Mouse (Mus musculus): Measurements from ENCODE around the gene Rbm47. TPM values are rescaled to one million over a fixed set of nuclear protein-coding genes. Genes with fewer than 3 reads are reported as not detected.
A peak's percentile ranks its signal among the peaks of the same experiment; 100 is the strongest.

Rbm47 gene
- polyA plus RNA-seq, 1 experiment from 2014 or later: 41.5 TPM

DNA sequence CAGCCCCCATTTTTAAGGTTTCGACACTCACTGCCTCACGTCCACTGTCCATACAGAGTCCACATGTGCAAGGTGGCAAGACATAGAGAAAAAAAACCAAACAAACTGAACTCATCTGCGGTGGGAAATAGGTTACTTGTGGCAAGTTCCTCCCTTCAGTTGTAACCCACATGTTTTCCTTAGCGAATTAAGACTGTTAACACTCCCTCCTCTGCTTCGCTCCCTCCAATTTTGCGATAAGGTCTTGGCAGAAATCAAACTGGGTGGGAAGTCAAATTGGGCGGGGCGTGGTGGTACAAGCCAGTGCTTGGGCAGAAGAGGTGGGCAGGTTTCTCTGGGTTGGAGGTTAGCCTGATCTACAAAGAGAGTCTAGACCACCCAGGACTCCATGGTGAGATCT is 101.2 kb downstream of the Rbm47 start:
- no peak overlapping the region for H3K4me2 ChIP-seq (replicated peaks; ENCODE audit: low read depth, low read length)
- H3K36me3 ChIP-seq (ENCODE audit: insufficient read depth, low read length): no peaks in the 10 kb centered on the region
- no peak for ATAC-seq
- DNase-seq (ENCODE audit: low spot score): no peak
- no peaks in the 10 kb centered on the region for H3K27me3 ChIP-seq (replicated peaks; ENCODE audit: insufficient read depth, low read length)
- no peaks in the 10 kb centered on the region for H3K9me3 ChIP-seq (ENCODE audit: low read length)
- H3K27ac ChIP-seq (ENCODE audit: low read length): no peak overlapping the region
- no peak overlapping the region for H3K9ac ChIP-seq (replicated peaks; ENCODE audit: low read depth)
- WGBS: 67% methylated on average over 8 of the region's 8 CpGs
- TF ChIP-seq EP300 (IDR thresholded peaks at IDR 0.05) (no peak), CTCF (IDR thresholded peaks at IDR 0.05) (no peak)
- H3K4me1 ChIP-seq (ENCODE audit: insufficient read depth, low read depth, low read length): peaks cover 3% of the 10 kb centered on the region; the same call in 1 of the 2 replicates
- H3K4me3 ChIP-seq (ENCODE audit: low read depth, low read length): no peak overlapping the region

- no peak overlapping the region for H3K27ac ChIP-seq (ENCODE audit: low read length)
- H3K36me3 ChIP-seq (ENCODE audit: insufficient read depth, low read length): no peaks in the 10 kb centered on the region
- DNase-seq (ENCODE audit: low spot score) (no peak), ATAC-seq (no peak)
- no peak overlapping the region for H3K9ac ChIP-seq (replicated peaks; ENCODE audit: low read depth)
- no peak overlapping the region for H3K4me3 ChIP-seq (ENCODE audit: low read depth, low read length)
- H3K4me1 ChIP-seq (ENCODE audit: insufficient read depth, low read depth, low read length): peaks cover 3% of the 10 kb centered on the region; the same call in 1 of the 2 replicates
- no peaks in the 10 kb centered on the region for H3K9me3 ChIP-seq (ENCODE audit: low read length)
- H3K4me2 ChIP-seq (replicated peaks; ENCODE audit: low read depth, low read length): peak overlapping the region; percentile 72; the same call in 1 of the 2 replicates
- H3K27me3 ChIP-seq (replicated peaks; ENCODE audit: insufficient read depth, low read length): no peaks in the 10 kb centered on the region
- WGBS: 47% methylated on average over 2 of the region's 2 CpGs
- TF ChIP-seq CTCF (IDR thresholded peaks at IDR 0.05) (no peak), EP300 (IDR thresholded peaks at IDR 0.05) (no peak)
Measured at GRCm38 (mm10) chr5:66070350-66070749, 102.6 kb downstream of the Rbm47 start.

GRCm38 (mm10) chr5:66069470-66070144 is 103.3 kb downstream of the Rbm47 start:
- TF ChIP-seq CTCF (IDR thresholded peaks at IDR 0.05) (no peak), EP300 (IDR thresholded peaks at IDR 0.05) (no peak)
- peaks cover 3% of the 10 kb centered on the region; the same call in 1 of the 2 replicates for H3K4me1 ChIP-seq (ENCODE audit: insufficient read depth, low read depth, low read length)
- H3K9me3 ChIP-seq (ENCODE audit: low read length): no peaks in the 10 kb centered on the region
- no peaks in the 10 kb centered on the region for H3K36me3 ChIP-seq (ENCODE audit: insufficient read depth, low read length)
- H3K27me3 ChIP-seq (replicated peaks; ENCODE audit: insufficient read depth, low read length): no peaks in the 10 kb centered on the region
- H3K9ac ChIP-seq (replicated peaks; ENCODE audit: low read depth): peak overlapping the region; percentile 16; the same call in 1 of the 2 replicates
- peak overlapping the region; percentile 39 for H3K4me3 ChIP-seq (ENCODE audit: low read depth, low read length)
- H3K27ac ChIP-seq (ENCODE audit: low read length): 0 out of 2 replicates have a peak overlapping the region, but pooled peaks have one; percentile 38
- DNase-seq (ENCODE audit: low spot score) (peak; percentile 87), ATAC-seq (peak; percentile 93)
- 3% methylated on average over 27 of the region's 27 CpGs for WGBS
- H3K4me2 ChIP-seq (replicated peaks; ENCODE audit: low read depth, low read length): peak overlapping the region; percentile 72

DNA sequence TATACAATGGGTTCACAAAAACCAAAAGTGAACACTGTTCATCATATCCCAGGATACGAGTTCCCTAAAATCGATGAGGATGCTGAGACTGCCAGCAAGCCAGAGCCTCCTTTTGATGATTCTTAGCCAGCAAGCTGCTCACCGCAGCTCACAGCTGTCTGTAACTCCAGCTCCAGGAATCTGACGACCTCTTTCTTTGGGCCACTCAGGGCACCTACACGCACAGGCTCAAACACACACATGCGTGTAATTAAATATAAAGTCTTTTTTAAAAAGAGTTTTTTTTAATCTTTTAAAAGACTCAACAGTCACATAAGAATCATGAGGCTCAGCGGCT is 103.8 kb downstream of the Rbm47 start:
- no peaks in the 10 kb centered on the region for H3K36me3 ChIP-seq (ENCODE audit: insufficient read depth, low read length)
- H3K4me3 ChIP-seq (ENCODE audit: low read depth, low read length): peak overlapping the region; percentile 39; the same call in 1 of the 2 replicates
- H3K9ac ChIP-seq (replicated peaks; ENCODE audit: low read depth): no peak overlapping the region
- DNase-seq (ENCODE audit: low spot score) (no peak), ATAC-seq (no peak)
- peak overlapping the region; percentile 72; the same call in 1 of the 2 replicates for H3K4me2 ChIP-seq (replicated peaks; ENCODE audit: low read depth, low read length)
- no peak for TF ChIP-seq CTCF (IDR thresholded peaks at IDR 0.05)
- no peak for TF ChIP-seq EP300 (IDR thresholded peaks at IDR 0.05)
- WGBS: 44% methylated on average over 7 of the region's 7 CpGs
- H3K4me1 ChIP-seq (ENCODE audit: insufficient read depth, low read depth, low read length): peaks cover 3% of the 10 kb centered on the region; the same call in 1 of the 2 replicates
- no peaks in the 10 kb centered on the region for H3K27me3 ChIP-seq (replicated peaks; ENCODE audit: insufficient read depth, low read length)
- H3K27ac ChIP-seq (ENCODE audit: low read length): no peak overlapping the region
- H3K9me3 ChIP-seq (ENCODE audit: low read length): no peaks in the 10 kb centered on the region

- H3K27ac ChIP-seq (ENCODE audit: low read length): no peak overlapping the region
- H3K4me2 ChIP-seq (replicated peaks; ENCODE audit: low read depth, low read length): no peak overlapping the region
- H3K9me3 ChIP-seq (ENCODE audit: low read length): no peaks in the 10 kb centered on the region
- no peaks in the 10 kb centered on the region for H3K27me3 ChIP-seq (replicated peaks; ENCODE audit: insufficient read depth, low read length)
- H3K36me3 ChIP-seq (ENCODE audit: insufficient read depth, low read length): no peaks in the 10 kb centered on the region
- H3K4me1 ChIP-seq (ENCODE audit: insufficient read depth, low read depth, low read length): peaks cover 3% of the 10 kb centered on the region; the same call in 1 of the 2 replicates
- 82% methylated on average over 12 of the region's 12 CpGs for WGBS
- DNase-seq (ENCODE audit: low spot score) (no peak), ATAC-seq (no peak)
- TF ChIP-seq EP300 (IDR thresholded peaks at IDR 0.05) (no peak), CTCF (IDR thresholded peaks at IDR 0.05) (no peak)
- H3K9ac ChIP-seq (replicated peaks; ENCODE audit: low read depth): no peak overlapping the region
- no peak overlapping the region for H3K4me3 ChIP-seq (ENCODE audit: low read depth, low read length)
Measured at GRCm38 (mm10) chr5:66068068-66068920, 104.6 kb downstream of the Rbm47 start.

DNA sequence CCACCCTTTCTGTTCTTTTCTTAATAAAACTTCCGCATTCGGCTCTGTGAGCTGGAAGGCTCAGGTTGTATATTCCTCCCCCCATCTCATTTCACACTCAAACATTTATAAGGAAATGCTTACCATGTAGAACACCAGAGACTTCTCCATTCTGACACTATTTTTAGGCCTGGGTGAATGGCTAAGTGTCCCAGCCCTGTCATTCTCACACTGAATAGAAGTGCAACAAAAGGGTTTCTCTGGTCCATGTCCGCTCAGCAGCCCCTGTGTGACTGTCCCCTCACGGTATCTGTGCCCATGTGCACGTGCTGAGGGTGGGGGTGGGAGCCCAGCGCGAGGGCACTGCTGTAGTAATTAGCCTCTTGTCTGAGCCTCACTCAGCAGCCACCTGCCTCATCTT is 105.7 kb downstream of the Rbm47 start:
- 62% methylated on average over 7 of the region's 7 CpGs for WGBS
- no peak for DNase-seq (ENCODE audit: low spot score)
- Histone ChIP-seq H3K36me3 (ENCODE audit: insufficient read depth, low read length) (no peaks in the 10 kb centered on the region), H3K9ac (replicated peaks; ENCODE audit: low read depth) (no peak overlapping the region), H3K4me1 (ENCODE audit: insufficient read depth, low read depth, low read length) (peaks cover 3% of the 10 kb centered on the region; the same call in 1 of the 2 replicates), H3K9me3 (ENCODE audit: low read length) (no peaks in the 10 kb centered on the region), H3K27ac (ENCODE audit: low read length) (no peak overlapping the region), H3K4me2 (replicated peaks; ENCODE audit: low read depth, low read length) (no peak overlapping the region), H3K4me3 (ENCODE audit: low read depth, low read length) (no peak overlapping the region), H3K27me3 (replicated peaks; ENCODE audit: insufficient read depth, low read length) (no peaks in the 10 kb centered on the region)
- ATAC-seq: no peak
- TF ChIP-seq CTCF (IDR thresholded peaks at IDR 0.05): no peak
- TF ChIP-seq EP300 (IDR thresholded peaks at IDR 0.05): no peak

Data from lung, postnatal 0 days (tissue).